Mouse (Mus musculus) layer of hippocampus, postnatal 10 days (tissue): ENCODE data around the gene Unc13d. TPM values are rescaled to one million over a fixed set of nuclear protein-coding genes. Genes with fewer than 3 reads are reported as not detected.
"Not testable (repeated sequence)": the region's sequence is repeated elsewhere in the genome, so short reads cannot be mapped to it uniquely, and the experiment has no call there.

Experiments used
- DNase-seq, 2 experiments: peaks; one replicate each; pipeline ENCODE4 v3.0.0; 2021; ENCODE audit warnings: low spot score in 2 of 2
- long read RNA-seq: library from polyadenylated mRNA; stranded (forward); transcript quantifications from one replicate; pipeline ENCODE4 v2.0.0, GENCODE M21; 2023
- total RNA-seq, 2 experiments: library from RNA; stranded (reverse); gene quantifications; 2 replicates each; pipeline ENCODE4 v1.2.3; 2021

The Unc13d gene
- total RNA-seq: 1 to 10 TPM; 1.3 TPM
- long read RNA-seq, full-length matches to known transcripts: 1 of 2 reads
- long read RNA-seq, partial matches to known transcripts: 1 of 2 reads
- long read RNA-seq, other reads (novel, unspliced or antisense): 0 of 2 reads

GRCm38 (mm10) chr11:116077446-116078204 lies at the start of gene Unc13d:
Gene Unc13d, minus strand, starts transcription at chr11:116077961.
- DNase-seq: no peak

- DNase-seq: no peak
These were observed 48.5 kb upstream of the Unc13d start for GRCm38 (mm10) chr11:116126261-116126660.

DNA sequence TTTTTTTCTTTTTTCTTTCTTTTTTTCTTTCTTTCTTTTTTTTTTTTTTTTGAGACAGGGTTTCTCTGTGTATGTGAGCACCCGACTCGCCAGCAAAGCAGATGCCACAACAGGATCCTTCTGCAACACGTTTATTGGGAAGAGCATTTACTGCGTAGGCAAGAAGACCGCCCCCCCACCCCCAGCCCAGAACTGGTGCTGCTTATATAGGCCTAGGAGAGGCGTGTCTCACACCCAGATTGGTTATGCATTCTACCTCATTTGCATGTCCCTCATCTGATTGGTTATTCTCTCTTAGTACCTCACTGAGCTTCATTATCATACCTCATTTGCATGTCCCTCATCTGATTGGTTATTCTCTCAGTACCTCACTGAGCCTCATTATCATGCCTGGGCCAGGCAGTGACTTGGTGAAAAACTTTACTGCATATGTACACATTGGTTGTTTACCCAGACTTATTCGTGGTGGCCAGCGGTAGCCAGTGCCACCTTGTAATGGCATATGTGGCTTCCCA lies 44.0 kb upstream of the Unc13d start:
- DNase-seq: not testable (repeated sequence)

DNA sequence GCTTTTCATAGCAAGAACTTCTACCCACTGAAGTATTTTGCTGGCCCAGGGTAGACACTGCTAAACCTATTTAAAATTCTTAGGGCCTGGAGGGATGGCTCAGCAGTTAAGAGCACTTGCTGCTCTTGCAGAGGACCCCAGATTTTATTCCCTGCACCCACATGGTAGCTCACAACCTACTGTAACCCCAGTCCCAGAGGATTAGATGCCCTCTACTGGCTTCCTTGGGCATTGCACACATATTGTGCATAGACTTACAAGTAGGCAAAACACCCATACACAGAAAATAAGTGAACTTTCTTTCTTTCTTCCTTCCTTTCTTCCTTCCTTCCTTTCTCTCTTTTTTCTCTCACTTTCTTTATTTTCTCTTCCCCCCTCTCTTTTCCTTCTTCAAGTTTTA lies 40.1 kb upstream of the Unc13d start:
- DNase-seq: no peak

DNA sequence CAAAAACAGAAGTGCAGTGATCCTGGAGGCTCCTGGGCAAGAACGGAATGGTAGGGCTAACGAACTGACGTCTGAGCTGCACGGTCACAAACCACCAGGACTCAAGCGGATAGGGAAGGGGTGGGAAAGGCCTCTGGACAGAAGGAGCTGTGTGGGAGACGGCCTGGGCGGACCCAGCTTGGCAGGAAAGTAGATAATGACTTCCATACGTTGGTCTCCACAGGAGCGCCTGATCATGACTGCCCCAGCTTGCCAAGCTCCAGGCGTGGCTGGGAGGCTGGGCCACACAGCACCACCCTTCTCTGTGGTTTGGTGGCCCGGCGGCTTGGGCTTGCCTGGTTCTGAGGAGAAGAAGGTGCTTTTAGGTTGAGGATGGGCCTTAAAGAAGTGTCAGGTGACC lies 39.5 kb upstream of the Unc13d start:
- no peak for DNase-seq

GRCm38 (mm10) chr11:116111611-116112203 lies 33.9 kb upstream of the Unc13d start:
- DNase-seq: no peak

GRCm38 (mm10) chr11:116111067-116111466 lies 33.3 kb upstream of the Unc13d start:
- no peak for DNase-seq

GRCm38 (mm10) chr11:116110540-116110939 lies 32.8 kb upstream of the Unc13d start:
- no peak for DNase-seq

DNA sequence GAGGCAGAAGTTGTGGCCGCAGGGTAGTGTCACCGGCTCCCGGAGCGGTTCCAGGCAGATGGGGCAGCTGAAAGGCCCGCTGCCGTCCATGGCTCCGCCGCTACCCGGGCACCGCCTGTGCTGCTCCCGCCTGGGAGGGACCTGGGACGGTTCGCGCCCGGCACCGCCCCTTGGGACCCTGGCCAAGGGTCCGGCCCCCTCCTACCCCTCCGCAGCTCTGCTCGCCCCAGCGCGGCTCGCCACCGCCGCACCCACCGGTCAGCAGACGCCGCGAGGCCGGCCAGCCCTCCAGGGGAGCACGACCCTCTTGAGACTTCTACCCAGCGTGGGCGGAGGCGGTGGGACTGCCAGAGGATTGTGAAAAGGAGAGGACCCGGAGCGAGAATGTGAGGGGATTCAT lies 32.4 kb upstream of the Unc13d start:
- peak in 1 of 2 experiments; percentile 59 for DNase-seq

GRCm38 (mm10) chr11:116109441-116110081 lies 31.8 kb upstream of the Unc13d start:
- peak in 1 of 2 experiments; percentile 18 for DNase-seq

- DNase-seq: peak; percentile 58 to 66
These were observed 30.8 kb upstream of the Unc13d start for GRCm38 (mm10) chr11:116108464-116109137.

DNA sequence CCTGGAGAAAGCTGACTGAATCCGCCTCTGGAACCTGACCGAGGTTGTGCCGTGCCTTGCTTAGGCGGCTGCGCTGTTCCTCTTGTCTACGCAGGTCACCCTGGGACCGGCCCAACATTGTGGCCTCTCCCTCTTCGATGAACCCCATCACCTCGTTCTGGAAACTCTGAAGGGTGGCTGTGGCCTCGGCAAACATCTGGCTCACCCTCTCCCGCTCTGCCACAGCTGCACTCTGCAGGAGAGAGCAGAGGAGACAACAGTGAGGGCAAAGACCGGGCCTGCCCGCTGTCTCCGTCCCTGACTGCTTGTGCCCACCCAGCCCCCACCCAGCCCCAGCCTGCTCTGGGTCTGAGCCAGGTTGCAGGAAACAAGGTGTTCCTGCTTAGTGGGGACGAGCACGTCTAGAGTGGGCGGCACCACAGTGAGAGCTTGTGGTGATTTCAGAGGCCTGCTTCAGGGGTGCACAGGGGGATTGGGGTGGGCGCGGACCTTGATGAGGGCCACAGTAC lies 30.1 kb upstream of the Unc13d start:
- DNase-seq: no peak

DNA sequence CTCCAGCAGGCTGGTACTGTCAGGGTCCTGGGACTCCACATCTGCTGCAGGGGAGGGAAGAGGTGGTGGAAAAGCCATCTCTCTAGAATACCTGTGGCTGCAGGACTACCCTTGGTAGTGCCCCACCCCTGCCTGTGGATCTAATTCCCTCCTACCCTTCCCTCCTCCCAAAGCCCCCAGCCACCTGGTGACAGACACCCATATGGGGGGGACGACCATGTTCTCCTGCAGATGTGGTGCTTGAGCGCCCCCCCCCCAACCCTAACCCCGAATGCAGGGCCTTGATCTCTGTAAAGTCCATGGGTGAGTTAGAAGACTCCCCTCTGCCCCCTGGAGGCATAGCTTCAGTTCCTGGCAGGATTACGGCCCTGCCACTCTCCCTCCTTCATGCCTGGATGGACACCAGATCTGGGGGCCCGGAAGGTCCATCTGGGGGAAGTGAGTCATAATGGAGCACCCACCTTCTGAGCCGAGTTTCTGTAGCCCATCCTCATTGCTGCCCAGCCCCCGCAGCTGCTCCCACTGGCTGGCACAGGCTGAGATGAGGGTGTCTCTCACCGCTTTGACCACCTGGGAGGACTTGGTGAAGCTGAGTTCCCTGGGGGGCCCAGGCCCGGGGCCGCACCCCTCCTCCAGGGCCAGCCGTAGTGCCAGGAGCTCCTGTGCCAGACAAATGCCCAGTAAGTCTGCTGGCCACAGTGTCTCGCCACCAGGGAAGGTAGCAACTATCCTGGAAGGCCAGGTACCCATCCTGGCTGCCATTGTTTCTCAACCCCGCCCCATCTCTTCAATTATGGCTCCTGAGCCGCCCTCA lies 29.4 kb upstream of the Unc13d start:
- no peak for DNase-seq

DNA sequence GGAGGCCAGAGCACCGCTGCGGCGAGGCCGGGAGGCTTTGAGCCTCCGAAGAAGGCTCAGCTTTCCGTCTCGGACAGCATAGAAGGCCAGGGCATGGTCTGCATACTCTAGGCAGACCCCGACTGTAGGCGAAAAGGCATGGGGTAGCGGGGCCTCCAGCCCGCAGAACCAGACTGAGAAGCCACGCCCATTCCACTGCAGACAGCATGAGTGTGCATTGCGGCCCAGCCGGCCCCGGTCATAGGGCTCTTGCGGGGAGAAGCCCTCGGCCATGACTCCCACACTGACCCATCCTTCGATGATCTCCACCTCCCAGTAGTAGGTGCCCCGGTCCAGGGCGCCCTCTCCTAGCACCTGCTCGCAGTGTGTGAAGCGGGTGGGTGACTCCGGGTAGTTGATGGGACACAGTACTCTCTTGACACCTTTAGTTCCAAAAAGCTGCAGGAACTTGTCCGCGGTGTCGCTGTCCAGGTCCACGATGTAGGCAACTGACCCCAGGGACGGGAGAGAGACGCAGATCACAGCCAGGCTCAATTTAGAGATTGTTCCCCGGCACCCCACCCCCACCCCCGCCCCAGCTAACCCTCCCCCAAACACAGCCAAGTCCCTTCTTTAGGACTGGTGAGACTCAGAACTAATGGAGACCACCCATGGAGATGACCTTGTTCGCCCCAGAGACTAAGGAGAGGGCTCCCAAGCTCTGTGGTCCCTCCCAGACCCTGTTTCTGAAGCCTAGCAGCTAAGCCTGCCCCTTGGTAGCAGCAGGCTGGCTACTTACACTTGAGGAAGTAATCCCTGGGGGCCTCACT lies 28.6 kb upstream of the Unc13d start:
- no peak for DNase-seq

- DNase-seq: no peak
These were observed 27.3 kb upstream of the Unc13d start for GRCm38 (mm10) chr11:116105065-116105464.

DNA sequence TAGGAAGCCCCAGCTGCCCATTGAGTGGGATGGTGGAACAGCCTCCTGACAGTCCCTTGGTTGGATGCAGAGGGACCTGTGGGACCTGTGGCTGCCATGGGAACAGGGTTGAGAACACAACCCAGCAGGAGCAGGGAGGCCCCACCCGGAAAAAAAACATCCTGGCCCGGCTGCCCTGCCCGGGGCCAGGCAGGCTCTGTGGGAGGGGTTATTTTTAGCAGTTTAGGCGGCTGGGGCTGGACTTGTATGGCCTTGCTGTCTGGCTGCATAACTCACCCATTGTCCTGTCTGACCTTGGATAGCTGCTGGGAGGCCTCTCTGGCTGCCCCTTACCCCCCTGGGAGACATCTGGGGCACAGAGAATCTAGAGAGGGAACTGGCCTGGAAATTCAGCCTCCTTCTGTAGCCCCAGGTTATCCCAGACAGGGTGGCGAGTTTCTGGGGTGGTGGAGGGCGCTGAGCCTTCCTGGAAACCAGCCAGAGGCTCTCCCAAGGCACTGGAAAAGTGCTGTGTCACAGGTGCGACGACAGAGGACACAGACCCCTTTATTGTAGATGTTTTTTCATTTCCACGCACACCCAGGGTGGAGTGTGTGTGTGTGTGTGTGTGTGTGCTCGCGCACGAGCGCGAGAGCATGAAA lies 26.4 kb upstream of the Unc13d start:
- DNase-seq: no peak

- DNase-seq: no peak
These were observed 25.8 kb upstream of the Unc13d start for GRCm38 (mm10) chr11:116103572-116103971.

DNA sequence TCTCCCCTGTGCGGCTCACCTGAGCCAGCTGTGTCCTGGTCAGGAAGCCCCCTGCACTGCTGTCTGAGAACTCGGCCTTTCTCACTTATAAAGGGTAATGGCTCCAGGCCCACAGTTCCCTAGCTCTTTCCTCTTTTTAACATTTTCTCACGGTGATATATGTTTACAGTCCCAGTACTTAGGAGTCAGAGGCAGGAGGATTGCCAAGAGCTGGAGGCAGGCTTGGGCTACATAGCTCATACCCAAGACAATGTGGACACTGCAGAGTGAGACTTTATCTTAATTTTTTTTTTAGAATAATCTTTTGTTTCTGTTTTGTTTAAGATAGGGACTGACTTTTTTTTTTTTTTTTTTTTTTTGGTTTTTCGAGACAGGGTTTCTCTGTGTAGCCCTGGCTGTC lies 24.7 kb upstream of the Unc13d start:
- no peak for DNase-seq

DNA sequence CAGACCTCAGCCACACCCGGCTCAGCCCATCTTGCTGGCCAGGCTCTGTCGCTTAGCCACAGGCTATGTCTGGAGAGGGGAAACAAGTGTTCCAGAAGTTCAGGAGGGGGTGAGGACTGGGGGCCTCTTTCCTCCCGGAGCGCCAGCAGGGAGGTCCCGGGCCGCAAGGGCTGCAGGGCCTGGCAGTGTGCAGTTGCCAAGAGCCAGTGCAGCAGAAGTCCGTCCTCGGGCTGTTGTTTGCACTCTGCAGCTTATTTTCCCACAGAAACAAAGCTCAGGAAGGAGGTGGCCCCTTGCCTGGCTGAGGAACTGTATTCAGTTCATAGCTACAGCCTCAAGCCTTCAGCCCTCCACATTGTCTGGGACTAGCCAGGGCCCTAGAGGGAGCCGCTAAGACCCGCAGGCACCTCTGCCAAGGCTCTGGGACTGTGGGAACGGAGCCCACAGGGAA lies 24.2 kb upstream of the Unc13d start:
- peak in 1 of 2 experiments; percentile 43 for DNase-seq
